Mouse (Mus musculus) lung, adult 2 months (tissue): ENCODE results near the gene 4921517D22Rik. TPM values are rescaled to one million over a fixed set of nuclear protein-coding genes. Genes with fewer than 3 reads are reported as not detected.
"Not testable (repeated sequence)": the region's sequence is repeated elsewhere in the genome, so short reads cannot be mapped to it uniquely, and the experiment has no call there.

ENCODE experiments used
- DNase-seq: peaks from one replicate; pipeline ENCODE4 v3.0.0; 2022
- H3K4me1 ChIP-seq: fragments of 200-500 bp; 2 replicates; pipeline ENCODE4 v1.6.1; 2011; ENCODE audit warnings: low read length; ENCODE audit not compliant: control insufficient read depth, insufficient read depth
- H3K4me3 ChIP-seq: fragments of 200-500 bp; replicated peaks from 2 replicates; pipeline ENCODE3; 2011; ENCODE audit warnings: low read depth, mild to moderate bottlenecking, control low read depth, low read length; ENCODE audit errors: extremely low read depth
- CTCF ChIP-seq: fragments of 200-500 bp; IDR thresholded peaks from 2 replicates; pipeline ENCODE4 v1.5.1; 2011; ENCODE audit warnings: mild to moderate bottlenecking, low read length, control low read depth; ENCODE audit not compliant: insufficient read depth
- POLR2A ChIP-seq: fragments of 200-500 bp; IDR thresholded peaks from 2 replicates; pipeline ENCODE4 v1.6.1; 2011; ENCODE audit warnings: low read depth, mild to moderate bottlenecking, control low read depth, low read length, borderline replicate concordance; ENCODE audit errors: extremely low read depth
- WGBS: fragments of 180-500 bp; shearing (Covaris S2); methylation state at CpG from one replicate; pipeline ENCODE4 v1.1.7; 2018; 5-methylcytosine and 5-hydroxymethylcytosine counted together
- polyA plus RNA-seq: library from polyadenylated mRNA; depleted of rRNA; stranded (reverse); fragments of >200 nt; gene quantifications from 2 replicates; pipeline ENCODE4 v1.2.3, GENCODE M21; 2012

4921517D22Rik gene
- polyA plus RNA-seq, 1 experiment = not detected

GRCm38 (mm10) chr13:59726139-59726867 is 32.4 kb upstream of the 4921517D22Rik start:
- H3K4me1 ChIP-seq = no peaks in the 10 kb centered on the region
- no peak for TF ChIP-seq POLR2A
- no peak for TF ChIP-seq CTCF
- WGBS = 36% methylated on average over 29 of the region's 29 CpGs
- no peak for DNase-seq
- H3K4me3 ChIP-seq = no peak overlapping the region

GRCm38 (mm10) chr13:59722089-59722488 is 28.2 kb upstream of the 4921517D22Rik start:
- WGBS = 92% methylated on average over 1 of the region's 1 CpGs
- not testable (repeated sequence) for H3K4me1 ChIP-seq, H3K4me3 ChIP-seq, DNase-seq

- no peak for TF ChIP-seq CTCF
- no peak for TF ChIP-seq POLR2A
- no peak for DNase-seq
- H3K4me3 ChIP-seq = no peak overlapping the region
- H3K4me1 ChIP-seq = no peaks in the 10 kb centered on the region
- WGBS = 79% methylated on average over 1 of the region's 1 CpGs
These were observed 25.6 kb upstream of the 4921517D22Rik start for GRCm38 (mm10) chr13:59719475-59719874.

- DNase-seq, H3K4me1 ChIP-seq, H3K4me3 ChIP-seq: not testable (repeated sequence)
- WGBS = 16% methylated on average over 6 of the region's 6 CpGs
These were observed 25.0 kb upstream of the 4921517D22Rik start for GRCm38 (mm10) chr13:59718857-59719440.

- no peak for TF ChIP-seq CTCF
- TF ChIP-seq POLR2A = no peak
- whole genome bisulfite sequencing = 35% methylated on average over 3 of the region's 3 CpGs
These were observed 19.8 kb upstream of the 4921517D22Rik start for GRCm38 (mm10) chr13:59713710-59714109.

DNA sequence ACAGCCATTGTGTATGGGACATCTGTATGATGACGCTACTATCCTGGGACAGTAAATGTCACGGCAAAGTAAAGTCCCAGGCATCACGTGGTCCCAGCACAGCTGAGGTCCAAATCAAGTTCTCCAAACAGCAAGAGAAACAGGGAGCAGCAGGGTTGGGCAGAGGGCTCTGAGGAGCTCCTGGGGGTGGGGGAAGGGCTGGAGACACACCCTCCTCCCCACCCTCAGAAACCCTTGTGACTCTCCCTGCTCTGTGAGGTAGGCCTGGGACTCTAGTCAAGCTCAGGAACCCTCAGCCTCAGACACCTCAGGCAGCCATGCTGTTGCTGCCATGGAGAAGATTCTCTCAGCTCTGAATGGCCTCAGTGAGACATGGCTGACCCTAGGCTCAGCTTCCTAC is 18.1 kb upstream of the 4921517D22Rik start, which contains the start of gene Spata31d1b:
Gene Spata31d1b, plus strand, starts transcription at position 301 of the 400 bp plus-strand sequence.
- H3K4me1 ChIP-seq, H3K4me3 ChIP-seq, DNase-seq: not testable (repeated sequence)
- WGBS = 69% methylated on average over 3 of the region's 3 CpGs

More at GRCm38 (mm10) chr13:59713710-59714109, 19.8 kb upstream of the 4921517D22Rik start:
- Histone ChIP-seq H3K4me3 (no peak overlapping the region), H3K4me1 (no peaks in the 10 kb centered on the region)
- no peak for DNase-seq

- Histone ChIP-seq H3K4me1 (no peaks in the 10 kb centered on the region), H3K4me3 (no peak within 1 kb of the TSS)
- no peak for DNase-seq
- 87% methylated on average over 15 of the region's 15 CpGs for WGBS
- no peak for TF ChIP-seq POLR2A
- no peak for TF ChIP-seq CTCF
These were observed 16.3 kb upstream of the 4921517D22Rik start, which contains the start of gene Spata31d1a for GRCm38 (mm10) chr13:59710230-59710629. Gene Spata31d1a (minus strand): TSS chr13:59710330.

DNA sequence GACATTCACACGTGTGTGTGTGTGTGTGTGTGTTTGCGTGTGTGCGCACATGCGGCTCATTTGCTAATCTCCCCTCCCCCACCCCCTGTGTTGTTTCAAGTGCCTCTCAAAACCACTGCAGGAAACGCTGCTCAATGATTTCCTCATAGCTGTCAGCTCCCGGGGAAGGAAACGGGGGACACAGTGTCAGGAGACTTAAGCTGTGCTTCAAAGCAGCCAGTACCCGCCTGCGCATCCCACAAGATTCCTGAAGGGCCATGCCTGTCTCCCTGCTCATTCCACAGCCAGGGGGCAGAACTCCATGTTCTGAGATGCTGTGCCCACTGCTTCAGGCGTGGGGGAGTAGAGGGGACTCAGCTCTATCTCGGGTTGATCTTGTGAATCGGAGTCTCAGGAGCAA is 10.7 kb upstream of the 4921517D22Rik start:
- TF ChIP-seq POLR2A (no peak), CTCF (peak; percentile 49)
- DNase-seq = peak; percentile 31
- 14% methylated on average over 12 of the region's 12 CpGs for WGBS
- H3K4me1 ChIP-seq = peaks cover 7% of the 10 kb centered on the region
- peak overlapping the region; percentile 8 for H3K4me3 ChIP-seq

DNA sequence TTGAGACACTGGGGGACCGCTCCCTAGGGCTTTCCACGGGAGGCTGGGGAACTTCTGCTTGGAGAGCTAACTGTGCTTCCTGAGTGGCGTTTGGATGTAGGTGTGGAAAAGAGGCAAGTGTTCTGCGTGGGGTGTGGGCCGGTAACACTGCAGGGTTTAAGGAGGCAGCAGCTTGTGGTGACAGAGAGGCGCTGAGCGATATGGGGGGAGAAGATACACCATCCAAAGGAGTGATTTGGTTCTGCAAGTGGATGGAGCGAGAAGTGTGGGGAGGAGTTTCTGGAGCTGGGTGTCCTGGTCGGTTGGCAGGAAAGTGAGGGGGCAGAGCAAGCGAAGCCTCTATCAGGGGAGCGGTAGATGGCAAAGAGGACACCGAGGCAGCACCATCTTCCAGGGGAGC is 9.6 kb upstream of the 4921517D22Rik start:
- WGBS = 86% methylated on average over 12 of the region's 12 CpGs
- TF ChIP-seq POLR2A = no peak
- TF ChIP-seq CTCF = no peak
- DNase-seq = no peak
- H3K4me1 ChIP-seq = peaks cover 7% of the 10 kb centered on the region
- no peak overlapping the region for H3K4me3 ChIP-seq

- not testable (repeated sequence) for DNase-seq, H3K4me1 ChIP-seq, H3K4me3 ChIP-seq
- 48% methylated on average over 1 of the region's 1 CpGs for WGBS
These were observed 6.2 kb upstream of the 4921517D22Rik start for GRCm38 (mm10) chr13:59700137-59700536.

- no peak for DNase-seq
- WGBS = 89% methylated on average over 8 of the region's 8 CpGs
- Histone ChIP-seq H3K4me3 (no peak overlapping the region), H3K4me1 (0 out of 2 replicates have a peak, but pooled peaks cover under 1% of the 10 kb centered on the region)
- no peak for TF ChIP-seq CTCF
- TF ChIP-seq POLR2A = no peak
These were observed 5.2 kb upstream of the 4921517D22Rik start for GRCm38 (mm10) chr13:59699131-59699530.
